Mouse (Mus musculus) left cerebral cortex, adult 2 months (tissue): ENCODE measurements around the gene Med13l. TPM values are rescaled to one million over a fixed set of nuclear protein-coding genes. Genes with fewer than 3 reads are reported as not detected.

ENCODE experiments used
- DNase-seq, 2 experiments: peaks; one replicate each; pipeline ENCODE4 v3.0.0; 2021 to 2022; ENCODE audit warnings: low spot score in 2 of 2, mixed read lengths in 1 of 2; ENCODE audit errors: extremely low spot score in 1 of 2
- H3K27ac ChIP-seq: fragments of 200-600 bp; 2 replicates; pipeline ENCODE4 v1.8.1; 2022
- H3K4me3 ChIP-seq: fragments of 200-600 bp; 2 replicates; pipeline ENCODE4 v1.8.1; 2022
- CTCF ChIP-seq: fragments of 200-600 bp; IDR thresholded peaks from 2 replicates; pipeline ENCODE4 v1.8.1; 2022; ENCODE audit warnings: antibody characterized with exemption, mild to moderate bottlenecking, moderate library complexity
- intact Hi-C: fragments of 180-260 bp; cut with DNase I; formaldehyde crosslinking; loops from one replicate; pipeline ENCODE4 v1.15.1; 2025
- long read RNA-seq, 2 experiments: library from polyadenylated mRNA; stranded (forward); transcript quantifications; one replicate each; pipeline ENCODE4 v2.0.0; 2021; ENCODE audit warnings: borderline mapping rate in 2 of 2
- total RNA-seq, 2 experiments: library from RNA; stranded (reverse); gene quantifications; 2 replicates each; pipeline ENCODE4 v1.2.3; 2021

Med13l gene
- 100 to 1,000 TPM; 118 to 123 TPM for total RNA-seq
- long read RNA-seq, experiment 1, partial matches to known transcripts = 9 of 12 reads
- long read RNA-seq, experiment 1, other reads (novel, unspliced or antisense) = 3 of 12 reads
- long read RNA-seq, experiment 2, full-length matches to known transcripts = 1 of 18 reads
- long read RNA-seq, experiment 2, partial matches to known transcripts = 9 of 18 reads
- long read RNA-seq, experiment 2, other reads (novel, unspliced or antisense) = 8 of 18 reads

- Histone ChIP-seq H3K27ac (peak within 1 kb of the TSS; percentile 95), H3K4me3 (peak within 1 kb of the TSS; percentile 84)
- peak; percentile 12 for TF ChIP-seq CTCF
- peak; percentile 35 to 49 for DNase-seq
- intact Hi-C loops = loop anchor here (1.0 to 2.0 kb wide), 3 partner anchors 34 to 229 kb away; no protein-coding TSS in a partner anchor
Measured at GRCm38 (mm10) chr5:118560385-118561085, at the start of gene Med13l. Gene Med13l (plus strand): TSS chr5:118560679.

- TF ChIP-seq CTCF = no peak
- intact Hi-C loops = loop anchor here (5.0 kb wide), 1 partner anchor 179 kb away; no protein-coding TSS in a partner anchor
- no peak for DNase-seq
- no peak overlapping the region for H3K4me3 ChIP-seq
- H3K27ac ChIP-seq = no peak overlapping the region
Measured at GRCm38 (mm10) chr5:118510969-118511368, 49.5 kb upstream of the Med13l start.

DNA sequence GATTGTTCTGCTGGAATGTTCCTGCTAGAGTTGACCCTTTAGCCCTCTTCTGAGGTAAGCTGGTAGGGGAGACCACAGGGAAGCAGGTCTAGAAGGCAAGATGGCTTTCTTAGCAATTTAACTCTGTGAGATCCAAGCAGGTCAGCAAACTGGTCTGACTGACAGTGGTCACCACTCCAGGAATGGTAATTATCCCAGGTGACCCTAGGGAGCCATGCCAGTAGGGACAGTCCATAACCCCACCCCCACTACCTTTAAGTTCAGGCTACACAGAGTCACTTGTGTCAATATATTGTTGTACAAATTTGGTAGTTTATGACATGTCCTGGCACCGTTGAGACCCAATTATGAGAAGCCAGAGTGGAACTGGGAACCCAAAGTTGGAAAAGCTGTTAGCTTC lies 47.5 kb upstream of the Med13l start:
- H3K27ac ChIP-seq = no peak overlapping the region
- no peak for TF ChIP-seq CTCF
- no peak for DNase-seq
- no peak overlapping the region for H3K4me3 ChIP-seq
- intact Hi-C loops = loop anchor here (5.0 kb wide), 1 partner anchor 181 kb away; no protein-coding TSS in a partner anchor

- H3K4me3 ChIP-seq = peak overlapping the region; percentile 34
- peak overlapping the region; percentile 87 for H3K27ac ChIP-seq
- TF ChIP-seq CTCF = no peak
- peak; percentile 28 to 45 for DNase-seq
- intact Hi-C loops = loop anchor here (2.0 to 5.0 kb wide), 2 partner anchors 91 to 182 kb away; no protein-coding TSS in a partner anchor
Measured at GRCm38 (mm10) chr5:118513629-118514526, 46.6 kb upstream of the Med13l start.

DNA sequence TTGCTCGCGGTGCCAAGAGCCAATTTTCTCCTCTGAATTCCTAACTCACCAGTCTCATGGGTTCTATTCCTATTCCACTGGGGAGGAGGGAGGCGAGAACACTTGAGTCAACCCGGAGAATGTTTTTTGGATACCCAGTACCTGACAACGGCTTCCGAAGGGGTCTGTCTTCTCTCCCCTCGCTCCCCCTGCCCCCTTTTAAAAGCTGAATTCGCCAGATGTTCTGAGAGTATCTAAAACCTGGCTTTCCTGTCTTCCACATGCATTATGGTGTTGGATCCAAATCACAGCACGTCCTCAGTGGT lies 46.0 kb upstream of the Med13l start:
- DNase-seq = no peak
- H3K4me3 ChIP-seq = peak overlapping the region; percentile 34
- TF ChIP-seq CTCF = no peak
- intact Hi-C loops = loop anchor here (2.0 to 5.0 kb wide), 2 partner anchors 92 to 182 kb away; no protein-coding TSS in a partner anchor
- peak overlapping the region; percentile 87 for H3K27ac ChIP-seq

DNA sequence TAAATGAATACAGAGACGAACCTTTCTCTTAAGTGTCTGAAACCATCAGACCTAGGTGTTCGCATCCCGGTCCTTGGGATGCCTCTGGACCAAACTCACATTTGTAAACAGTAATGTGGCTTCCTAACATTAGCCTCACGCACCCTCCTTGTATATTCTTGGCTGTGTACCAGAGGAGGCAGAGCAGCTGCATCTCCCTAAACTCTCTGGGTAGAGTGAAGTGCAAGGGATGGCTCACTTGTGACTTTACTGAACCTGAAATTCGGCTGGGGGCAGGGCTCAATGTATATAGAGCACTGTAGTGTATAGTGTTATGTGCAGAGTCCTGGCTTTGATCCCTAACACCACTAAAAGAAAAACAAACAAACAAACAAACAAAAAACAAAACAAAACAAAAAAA lies 45.6 kb upstream of the Med13l start:
- intact Hi-C loops = loop anchor here (1.0 to 5.0 kb wide), 4 partner anchors 44 to 183 kb away; no protein-coding TSS in a partner anchor
- no peak for TF ChIP-seq CTCF
- H3K4me3 ChIP-seq = no peak overlapping the region
- DNase-seq = no peak
- H3K27ac ChIP-seq = peak overlapping the region; percentile 87

DNA sequence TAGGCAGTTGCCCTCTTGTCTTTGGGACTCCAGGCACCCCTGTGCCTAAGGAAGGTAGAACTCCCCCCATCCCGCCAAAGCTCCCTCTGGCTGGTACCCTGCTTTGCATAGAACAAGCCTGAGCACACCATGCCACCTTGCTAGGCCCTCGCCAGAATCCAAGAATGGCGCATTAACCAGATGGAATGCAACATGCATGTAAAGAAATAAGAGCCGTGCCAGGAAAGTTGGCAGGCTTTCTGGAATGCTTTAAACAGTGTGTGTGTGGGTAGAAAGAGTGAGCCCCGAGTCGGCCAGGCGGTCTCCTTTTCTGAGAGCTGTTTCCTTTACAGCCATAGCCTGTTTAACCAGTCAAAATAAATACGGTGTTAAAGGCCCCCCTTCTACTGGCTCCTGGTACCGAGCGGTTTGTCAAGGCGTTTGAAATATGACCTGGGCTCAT lies 45.2 kb upstream of the Med13l start:
- TF ChIP-seq CTCF = no peak
- H3K4me3 ChIP-seq = no peak overlapping the region
- DNase-seq = peak; percentile 45 to 72
- intact Hi-C loops = loop anchor here (1.0 to 2.0 kb wide), 3 partner anchors 44 to 92 kb away; no protein-coding TSS in a partner anchor
- H3K27ac ChIP-seq = peak overlapping the region; percentile 87

GRCm38 (mm10) chr5:118516066-118516465 lies 44.4 kb upstream of the Med13l start:
- peak overlapping the region; percentile 45; the same call in 1 of the 2 replicates for H3K27ac ChIP-seq
- H3K4me3 ChIP-seq = no peak overlapping the region
- no peak for DNase-seq
- intact Hi-C loops = no loop called here
- TF ChIP-seq CTCF = no peak

- intact Hi-C loops = no loop called here
- no peak overlapping the region for H3K4me3 ChIP-seq
- no peak for TF ChIP-seq CTCF
Measured at GRCm38 (mm10) chr5:118516470-118516869, 44.0 kb upstream of the Med13l start.

DNA sequence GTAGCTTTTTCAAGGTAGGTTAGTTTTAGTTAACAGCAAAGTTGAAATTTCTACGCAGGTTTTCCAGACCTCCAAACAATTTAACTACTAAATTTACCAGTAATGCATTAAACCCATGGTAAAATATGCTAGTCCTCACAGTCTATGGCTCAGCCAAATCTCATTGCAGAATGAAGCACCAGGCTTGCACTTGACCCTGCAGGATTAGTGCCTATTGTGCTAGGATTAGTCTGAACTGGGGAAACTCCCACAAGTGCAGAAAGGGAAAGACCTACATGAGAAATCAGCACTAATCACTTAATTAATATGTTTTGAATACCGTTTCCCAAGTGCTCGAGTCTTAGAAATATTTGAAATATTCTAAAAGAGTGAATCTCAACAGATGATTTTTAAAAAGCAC lies 40.0 kb upstream of the Med13l start:
- no peak for DNase-seq
- Histone ChIP-seq H3K4me3 (no peak overlapping the region), H3K27ac (no peak overlapping the region)
- intact Hi-C loops = no loop called here
- no peak for TF ChIP-seq CTCF

More at GRCm38 (mm10) chr5:118516470-118516869, 44.0 kb upstream of the Med13l start:
- H3K27ac ChIP-seq = no peak overlapping the region; the same call in 1 of the 2 replicates
- no peak for DNase-seq

GRCm38 (mm10) chr5:118524400-118524799 lies 36.1 kb upstream of the Med13l start:
- intact Hi-C loops = no loop called here
- no peak for TF ChIP-seq CTCF
- no peak for DNase-seq
- Histone ChIP-seq H3K27ac (no peak overlapping the region), H3K4me3 (no peak overlapping the region)

DNA sequence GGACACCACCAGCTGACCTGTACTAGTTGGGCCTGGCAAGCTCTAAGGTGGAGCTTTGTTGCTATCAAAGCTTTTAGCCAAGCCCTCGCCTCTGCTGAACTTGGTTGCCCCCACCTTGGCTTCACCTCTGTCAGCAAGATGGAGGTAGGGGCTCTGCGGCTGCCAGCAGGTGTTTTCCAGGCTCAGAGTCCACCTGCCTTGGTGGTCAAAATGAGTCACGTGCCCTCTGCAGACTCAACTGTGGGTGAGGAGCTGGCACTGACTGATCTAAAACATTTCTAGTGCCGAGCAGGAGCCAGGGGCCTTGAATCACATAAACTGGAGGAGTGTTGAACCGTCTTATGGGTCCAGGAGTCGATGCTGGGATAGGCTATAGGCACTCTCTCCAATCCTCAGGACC lies 34.8 kb upstream of the Med13l start:
- intact Hi-C loops = no loop called here
- TF ChIP-seq CTCF = no peak
- DNase-seq = no peak

More for the DNA sequence above, 34.8 kb upstream of the Med13l start:
- Histone ChIP-seq H3K27ac (no peak overlapping the region), H3K4me3 (no peak overlapping the region)
